Mouse (Mus musculus): ENCODE measurements around the gene B4galt3. TPM values are rescaled to one million over a fixed set of nuclear protein-coding genes. Genes with fewer than 3 reads are reported as not detected.
"Not testable (repeated sequence)": the region's sequence is repeated elsewhere in the genome, so short reads cannot be mapped to it uniquely, and the experiment has no call there.

The B4galt3 gene
- polyA plus RNA-seq, 1 experiment from 2014 or later = 27.0 TPM

GRCm38 (mm10) chr1:171238463-171238862 lies 31.7 kb upstream of the B4galt3 start:
- H3K4me2 ChIP-seq (replicated peaks; ENCODE audit: low read depth) = no peak overlapping the region
- no peak overlapping the region for H3K4me3 ChIP-seq (ENCODE audit: low read depth, low read length)
- H3K27ac ChIP-seq (ENCODE audit: low read depth, low read length) = no peak overlapping the region
- no peak overlapping the region for H3K9ac ChIP-seq (ENCODE audit: low read depth, low read length)
- peaks cover 86% of the 10 kb centered on the region for H3K36me3 ChIP-seq (ENCODE audit: control insufficient read depth, insufficient read depth)
- H3K27me3 ChIP-seq (replicated peaks; ENCODE audit: control insufficient read depth, insufficient read depth, low read length) = no peaks in the 10 kb centered on the region
- no peaks in the 10 kb centered on the region for H3K4me1 ChIP-seq (replicated peaks; ENCODE audit: control insufficient read depth, insufficient read depth, low read length)
- H3K9me3 ChIP-seq (ENCODE audit: control insufficient read depth) = no peaks in the 10 kb centered on the region
- TF ChIP-seq CTCF (IDR thresholded peaks at IDR 0.05; ENCODE audit: low read depth) = peak; percentile 91
- 63% methylated on average over 14 of the region's 14 CpGs for WGBS
- ATAC-seq = peak; percentile 34; the same call in 1 of the 2 replicates

- WGBS = 67% methylated on average over 15 of the region's 15 CpGs
- no peak for ATAC-seq
Observed at GRCm38 (mm10) chr1:171239992-171240744, 30.0 kb upstream of the B4galt3 start.

DNA sequence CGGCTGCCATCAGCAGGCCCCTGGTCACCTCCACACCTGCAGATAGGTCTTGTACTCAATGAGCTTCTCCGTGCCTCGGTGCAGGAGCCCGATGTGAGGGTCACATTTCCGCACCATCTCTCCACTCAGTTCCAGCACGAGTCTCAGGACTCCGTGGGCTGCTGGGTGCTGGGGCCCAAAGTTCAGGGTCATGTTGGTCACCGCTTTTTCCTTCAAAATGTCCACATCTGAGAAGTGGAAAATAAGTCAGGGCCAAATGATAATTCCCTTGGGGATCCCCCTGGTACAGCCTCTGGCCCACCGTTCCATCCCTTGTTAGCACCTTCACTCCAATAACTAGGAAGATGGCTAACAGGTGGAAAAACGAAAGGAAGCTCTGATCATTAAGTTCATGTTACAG lies 29.2 kb upstream of the B4galt3 start:
- Histone ChIP-seq H3K9me3 (ENCODE audit: control insufficient read depth) (no peaks in the 10 kb centered on the region), H3K4me2 (replicated peaks; ENCODE audit: low read depth) (no peak overlapping the region), H3K36me3 (ENCODE audit: control insufficient read depth, insufficient read depth) (peaks cover 72% of the 10 kb centered on the region), H3K9ac (ENCODE audit: low read depth, low read length) (no peak overlapping the region), H3K27me3 (replicated peaks; ENCODE audit: control insufficient read depth, insufficient read depth, low read length) (no peaks in the 10 kb centered on the region), H3K4me1 (replicated peaks; ENCODE audit: control insufficient read depth, insufficient read depth, low read length) (0 out of 2 replicates have a peak, but pooled peaks cover 5% of the 10 kb centered on the region), H3K27ac (ENCODE audit: low read depth, low read length) (peak overlapping the region; percentile 41; the same call in 1 of the 2 replicates), H3K4me3 (ENCODE audit: low read depth, low read length) (no peak overlapping the region)
- 88% methylated on average over 10 of the region's 10 CpGs for WGBS
- no peak for TF ChIP-seq CTCF (IDR thresholded peaks at IDR 0.05; ENCODE audit: low read depth)
- no peak for ATAC-seq

More at GRCm38 (mm10) chr1:171239992-171240744, 30.0 kb upstream of the B4galt3 start:
- Histone ChIP-seq H3K4me3 (ENCODE audit: low read depth, low read length) (no peak overlapping the region), H3K36me3 (ENCODE audit: control insufficient read depth, insufficient read depth) (peaks cover 79% of the 10 kb centered on the region), H3K27me3 (replicated peaks; ENCODE audit: control insufficient read depth, insufficient read depth, low read length) (no peaks in the 10 kb centered on the region), H3K4me2 (replicated peaks; ENCODE audit: low read depth) (0 out of 2 replicates have a peak overlapping the region, but pooled peaks have one; percentile 21), H3K4me1 (replicated peaks; ENCODE audit: control insufficient read depth, insufficient read depth, low read length) (no peaks in the 10 kb centered on the region), H3K9ac (ENCODE audit: low read depth, low read length) (no peak overlapping the region), H3K9me3 (ENCODE audit: control insufficient read depth) (no peaks in the 10 kb centered on the region), H3K27ac (ENCODE audit: low read depth, low read length) (peak overlapping the region; percentile 41)
- TF ChIP-seq CTCF (IDR thresholded peaks at IDR 0.05; ENCODE audit: low read depth) = no peak

GRCm38 (mm10) chr1:171241952-171242351 lies 28.2 kb upstream of the B4galt3 start:
- H3K4me1 ChIP-seq (replicated peaks; ENCODE audit: control insufficient read depth, insufficient read depth, low read length); H3K4me2 ChIP-seq (replicated peaks; ENCODE audit: low read depth); H3K4me3 ChIP-seq (ENCODE audit: low read depth, low read length); H3K9me3 ChIP-seq (ENCODE audit: control insufficient read depth); H3K27ac ChIP-seq (ENCODE audit: low read depth, low read length); H3K27me3 ChIP-seq (replicated peaks; ENCODE audit: control insufficient read depth, insufficient read depth, low read length); H3K9ac ChIP-seq (ENCODE audit: low read depth, low read length): not testable (repeated sequence)
- TF ChIP-seq CTCF (IDR thresholded peaks at IDR 0.05; ENCODE audit: low read depth) = peak; percentile 56
- peaks cover 61% of the 10 kb centered on the region for H3K36me3 ChIP-seq (ENCODE audit: control insufficient read depth, insufficient read depth)
- 54% methylated on average over 12 of the region's 12 CpGs for WGBS
- ATAC-seq = peak; percentile 33

DNA sequence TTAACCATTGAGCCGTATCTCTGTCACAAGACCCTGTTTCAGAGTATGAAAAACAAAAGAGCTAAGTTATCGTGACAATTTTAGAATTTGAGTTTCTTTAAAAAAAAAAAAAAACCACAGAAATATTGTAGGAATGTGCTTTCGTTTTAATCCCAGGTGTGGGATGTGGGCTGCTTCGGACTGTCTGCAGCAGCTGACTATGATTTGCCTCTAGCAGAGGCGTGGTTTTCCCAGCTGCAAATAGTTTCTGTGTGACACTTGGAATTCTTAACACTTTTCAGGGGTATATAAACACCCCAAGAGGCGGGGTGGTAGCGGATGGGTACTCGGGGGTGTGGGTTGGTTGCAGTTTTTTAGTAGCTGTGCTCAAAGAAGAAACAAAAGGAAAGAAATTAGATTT lies 24.8 kb upstream of the B4galt3 start:
- TF ChIP-seq CTCF (IDR thresholded peaks at IDR 0.05; ENCODE audit: low read depth) = no peak
- Histone ChIP-seq H3K9ac (ENCODE audit: low read depth, low read length) (no peak overlapping the region), H3K36me3 (ENCODE audit: control insufficient read depth, insufficient read depth) (peaks cover 33% of the 10 kb centered on the region), H3K27ac (ENCODE audit: low read depth, low read length) (no peak overlapping the region), H3K4me2 (replicated peaks; ENCODE audit: low read depth) (no peak overlapping the region; the same call in 1 of the 2 replicates), H3K27me3 (replicated peaks; ENCODE audit: control insufficient read depth, insufficient read depth, low read length) (no peaks in the 10 kb centered on the region), H3K4me1 (replicated peaks; ENCODE audit: control insufficient read depth, insufficient read depth, low read length) (peaks cover 9% of the 10 kb centered on the region; the same call in 1 of the 2 replicates), H3K9me3 (ENCODE audit: control insufficient read depth) (no peaks in the 10 kb centered on the region), H3K4me3 (ENCODE audit: low read depth, low read length) (no peak overlapping the region)
- WGBS = 78% methylated on average over 8 of the region's 8 CpGs
- ATAC-seq = no peak

DNA sequence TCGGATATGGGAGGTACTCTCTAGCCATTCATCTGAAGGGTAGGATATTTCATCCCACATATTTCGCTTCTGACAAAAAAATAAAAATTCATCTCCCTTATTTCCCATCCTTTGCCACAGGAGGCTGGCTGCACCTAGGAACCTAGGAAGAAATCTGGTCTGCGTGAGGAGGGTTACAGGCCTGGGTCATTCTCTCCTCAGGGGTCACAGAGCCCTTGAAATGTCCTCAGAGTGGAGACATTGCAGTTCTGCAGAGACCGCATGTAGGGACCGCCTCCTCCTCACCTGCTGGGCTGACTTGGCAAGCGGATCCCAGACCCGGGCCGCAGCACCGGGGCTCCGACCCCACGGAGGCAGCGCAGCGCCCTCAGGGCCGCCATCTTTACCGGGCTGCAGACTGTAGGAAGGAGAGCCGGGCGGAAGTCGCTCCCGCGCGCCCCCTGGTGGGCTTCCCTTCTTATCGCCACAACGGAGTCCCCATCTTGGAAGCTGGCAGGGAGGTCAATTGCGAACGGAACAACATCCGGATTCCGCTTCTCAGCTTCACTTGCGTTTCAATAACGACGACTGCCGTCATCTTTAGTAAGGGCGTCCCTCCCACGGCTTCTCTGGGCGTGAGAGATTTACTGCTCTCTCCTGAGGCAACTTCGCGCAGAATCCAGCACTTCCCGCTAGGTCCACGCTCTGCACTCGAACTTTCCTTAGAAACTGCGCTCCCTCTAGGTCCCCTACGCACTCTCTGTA lies 23.2 kb upstream of the B4galt3 start:
- TF ChIP-seq CTCF (IDR thresholded peaks at IDR 0.05; ENCODE audit: low read depth) = peak; percentile 98
- Histone ChIP-seq H3K36me3 (ENCODE audit: control insufficient read depth, insufficient read depth) (peaks cover 21% of the 10 kb centered on the region), H3K4me3 (ENCODE audit: low read depth, low read length) (peak overlapping the region; percentile 85), H3K4me1 (replicated peaks; ENCODE audit: control insufficient read depth, insufficient read depth, low read length) (peaks cover 9% of the 10 kb centered on the region; the same call in 1 of the 2 replicates), H3K9ac (ENCODE audit: low read depth, low read length) (peak overlapping the region; percentile 80), H3K27me3 (replicated peaks; ENCODE audit: control insufficient read depth, insufficient read depth, low read length) (no peaks in the 10 kb centered on the region; the same call in 1 of the 2 replicates), H3K9me3 (ENCODE audit: control insufficient read depth) (no peaks in the 10 kb centered on the region), H3K4me2 (replicated peaks; ENCODE audit: low read depth) (peak overlapping the region; percentile 79), H3K27ac (ENCODE audit: low read depth, low read length) (peak overlapping the region; percentile 83)
- ATAC-seq = peak; percentile 93
- under 1% methylated on average over 41 of the region's 41 CpGs for WGBS
